Mouse (Mus musculus) lung, embryonic 16.5 days (tissue): Measurements from ENCODE around the gene Marcks. TPM values are rescaled to one million over a fixed set of nuclear protein-coding genes. Genes with fewer than 3 reads are reported as not detected.
A peak's percentile ranks its signal among the peaks of the same experiment; 100 is the strongest.

ENCODE experiments used
- ATAC-seq: fragments of 200-750 bp; cut with Nextera tagmentation; 2 replicates; pipeline ENCODE4 v1.8.0; 2017; ENCODE audit warnings: low read depth, mild to moderate bottlenecking, moderate library complexity
- H3K27ac ChIP-seq: fragments of 300-500 bp; sonication (generic); 2 replicates; pipeline ENCODE4 v1.5.1; 2014; ENCODE audit warnings: mild to moderate bottlenecking, control low read depth, low read length
- H3K27me3 ChIP-seq: fragments of 300-500 bp; sonication (generic); 2 replicates; pipeline ENCODE4 v1.6.1; 2014; ENCODE audit warnings: low read depth, low read length, mixed read lengths; ENCODE audit not compliant: control insufficient read depth, insufficient read depth
- H3K36me3 ChIP-seq: fragments of 300-500 bp; sonication (generic); 2 replicates; pipeline ENCODE4 v1.6.1; 2014; ENCODE audit warnings: low read length; ENCODE audit not compliant: control insufficient read depth, insufficient read depth
- H3K4me1 ChIP-seq: fragments of 300-500 bp; sonication (generic); replicated peaks from 2 replicates; pipeline ENCODE4 v1.6.1; 2014; ENCODE audit warnings: low read length, mixed read lengths; ENCODE audit not compliant: control insufficient read depth, insufficient read depth
- H3K4me2 ChIP-seq: fragments of 300-500 bp; sonication (generic); 2 replicates; pipeline ENCODE4 v1.6.1; 2014; ENCODE audit warnings: low read depth, low read length, control low read depth
- H3K4me3 ChIP-seq: fragments of 300-500 bp; sonication (generic); 2 replicates; pipeline ENCODE4 v1.5.1; 2014; ENCODE audit warnings: mild to moderate bottlenecking, low read length, control low read depth
- H3K9ac ChIP-seq: fragments of 300-500 bp; sonication (generic); 2 replicates; pipeline ENCODE4 v1.6.1; 2014; ENCODE audit warnings: low read length, control low read depth
- H3K9me3 ChIP-seq: fragments of 300-500 bp; sonication (generic); 2 replicates; pipeline ENCODE4 v1.6.1; 2016; ENCODE audit warnings: low read length; ENCODE audit not compliant: control insufficient read depth
- WGBS: fragments of 180-500 bp; shearing (Covaris S2); extraction: QIAGEN DNeasy Blood & Tissue Kit; methylation state at CpG from one replicate; pipeline ENCODE4 v1.1.7; 2014; 5-methylcytosine and 5-hydroxymethylcytosine counted together
- polyA plus RNA-seq: library from polyadenylated mRNA; unstranded; fragments of >200 nt; fragmentation: Nextera tagmentation; extraction: Ambion mirVana; gene quantifications from 2 replicates; pipeline ENCODE4 v1.2.1, GENCODE M21; 2015

Marcks gene
- polyA plus RNA-seq, 1 experiment from 2014 or later: 83.9 TPM

GRCm38 (mm10) chr10:37138311-37138731 lies 399 bp downstream of the Marcks start:
- Histone ChIP-seq H3K4me2 (peak overlapping the region; percentile 49), H3K9me3 (no peaks in the 10 kb centered on the region), H3K27ac (peak overlapping the region; percentile 92), H3K27me3 (no peaks in the 10 kb centered on the region), H3K4me1 (peaks cover 11% of the 10 kb centered on the region), H3K36me3 (peaks cover 12% of the 10 kb centered on the region), H3K4me3 (peak overlapping the region; percentile 81), H3K9ac (peak overlapping the region; percentile 97)
- no peak for ATAC-seq
- WGBS: under 1% methylated on average over 26 of the region's 26 CpGs

GRCm38 (mm10) chr10:37137531-37138310 lies 999 bp downstream of the Marcks start:
- WGBS: under 1% methylated on average over 24 of the region's 24 CpGs
- H3K27me3 ChIP-seq: no peaks in the 10 kb centered on the region
- peak overlapping the region; percentile 81 for H3K4me3 ChIP-seq
- no peak for ATAC-seq
- H3K4me1 ChIP-seq: peaks cover 11% of the 10 kb centered on the region
- H3K4me2 ChIP-seq: peak overlapping the region; percentile 49
- H3K27ac ChIP-seq: peak overlapping the region; percentile 92
- no peaks in the 10 kb centered on the region for H3K9me3 ChIP-seq
- H3K36me3 ChIP-seq: peaks cover 14% of the 10 kb centered on the region
- H3K9ac ChIP-seq: peak overlapping the region; percentile 97

GRCm38 (mm10) chr10:37136981-37137518 lies 1.7 kb downstream of the Marcks start:
- Histone ChIP-seq H3K27me3 (no peaks in the 10 kb centered on the region), H3K36me3 (peaks cover 17% of the 10 kb centered on the region), H3K4me2 (peak overlapping the region; percentile 70), H3K4me1 (peaks cover 11% of the 10 kb centered on the region), H3K9ac (peak overlapping the region; percentile 97), H3K4me3 (peak overlapping the region; percentile 81), H3K27ac (peak overlapping the region; percentile 92), H3K9me3 (no peaks in the 10 kb centered on the region)
- WGBS: 0% methylated on average over 43 of the region's 49 CpGs
- ATAC-seq: peak; percentile 78

- H3K4me3 ChIP-seq: peak overlapping the region; percentile 81
- peak; percentile 1; the same call in 1 of the 2 replicates for ATAC-seq
- peak overlapping the region; percentile 92 for H3K27ac ChIP-seq
- H3K9me3 ChIP-seq: no peaks in the 10 kb centered on the region
- H3K4me2 ChIP-seq: peak overlapping the region; percentile 70
- peaks cover 6% of the 10 kb centered on the region for H3K4me1 ChIP-seq
- WGBS: under 1% methylated on average over 82 of the region's 99 CpGs
- peak overlapping the region; percentile 97 for H3K9ac ChIP-seq
- H3K27me3 ChIP-seq: no peaks in the 10 kb centered on the region
- peaks cover 19% of the 10 kb centered on the region for H3K36me3 ChIP-seq
These were observed 2.6 kb downstream of the Marcks start for GRCm38 (mm10) chr10:37135951-37136751.

- H3K27me3 ChIP-seq: no peaks in the 10 kb centered on the region
- H3K4me3 ChIP-seq: no peak overlapping the region
- WGBS: 77% methylated on average over 4 of the region's 4 CpGs
- no peak overlapping the region for H3K27ac ChIP-seq
- no peak overlapping the region for H3K9ac ChIP-seq
- H3K9me3 ChIP-seq: no peaks in the 10 kb centered on the region
- H3K4me2 ChIP-seq: no peak overlapping the region
- H3K4me1 ChIP-seq: peaks cover 6% of the 10 kb centered on the region
- no peak for ATAC-seq
- H3K36me3 ChIP-seq: peaks cover 19% of the 10 kb centered on the region
These were observed 4.6 kb downstream of the Marcks start for GRCm38 (mm10) chr10:37133876-37134708.

GRCm38 (mm10) chr10:37132671-37133070 lies 6.0 kb downstream of the Marcks start:
- H3K36me3 ChIP-seq: peaks cover 19% of the 10 kb centered on the region
- H3K27me3 ChIP-seq: no peaks in the 10 kb centered on the region
- H3K4me2 ChIP-seq: no peak overlapping the region
- no peaks in the 10 kb centered on the region for H3K9me3 ChIP-seq
- no peak for ATAC-seq
- 95% methylated on average over 4 of the region's 4 CpGs for WGBS
- H3K27ac ChIP-seq: no peak overlapping the region; the same call in 1 of the 2 replicates
- no peak overlapping the region for H3K9ac ChIP-seq
- H3K4me3 ChIP-seq: no peak overlapping the region
- H3K4me1 ChIP-seq: peaks cover 6% of the 10 kb centered on the region

- Histone ChIP-seq H3K4me1 (peaks cover 3% of the 10 kb centered on the region; the same call in 1 of the 2 replicates), H3K4me2 (no peak overlapping the region), H3K27me3 (no peaks in the 10 kb centered on the region), H3K36me3 (peaks cover 15% of the 10 kb centered on the region), H3K27ac (no peak overlapping the region), H3K4me3 (no peak overlapping the region), H3K9me3 (no peaks in the 10 kb centered on the region), H3K9ac (no peak overlapping the region)
- 63% methylated on average over 3 of the region's 3 CpGs for WGBS
- no peak for ATAC-seq
These were observed 9.1 kb downstream of the Marcks start for GRCm38 (mm10) chr10:37129652-37130051.

DNA sequence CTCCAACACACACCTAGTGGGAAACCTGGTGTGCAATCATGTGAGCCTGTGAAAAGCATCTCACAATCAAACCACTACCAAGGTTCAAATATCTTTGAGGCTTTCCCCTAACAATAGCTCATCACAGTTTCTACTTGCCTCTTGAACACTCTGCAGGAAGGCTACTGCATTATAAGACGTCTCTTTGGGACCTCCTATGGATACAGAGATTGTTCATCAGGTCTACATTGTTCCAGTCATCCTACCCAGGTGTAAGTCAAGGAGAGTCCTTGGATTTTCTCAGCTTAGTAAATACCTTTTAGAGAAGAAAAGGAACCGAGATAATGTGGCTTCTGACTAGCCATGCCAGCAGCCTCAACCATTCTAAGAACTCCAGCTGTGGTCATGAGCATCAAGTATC lies 23.4 kb downstream of the Marcks start:
- Histone ChIP-seq H3K9ac (no peak overlapping the region), H3K4me3 (no peak overlapping the region), H3K4me2 (no peak overlapping the region), H3K4me1 (no peaks in the 10 kb centered on the region), H3K36me3 (no peaks in the 10 kb centered on the region), H3K9me3 (no peaks in the 10 kb centered on the region), H3K27ac (no peak overlapping the region), H3K27me3 (no peaks in the 10 kb centered on the region)
- no peak for ATAC-seq
- 71% methylated on average over 2 of the region's 2 CpGs for WGBS
